Mouse (Mus musculus): ENCODE results near the gene Rab14. TPM values are rescaled to one million over a fixed set of nuclear protein-coding genes. Genes with fewer than 3 reads are reported as not detected.

Gene Rab14
- polyA plus RNA-seq, 1 experiment from 2014 or later: 415 TPM

GRCm38 (mm10) chr2:35208931-35209665 lies 8.2 kb upstream of the Rab14 start:
- ATAC-seq (ENCODE audit: low FRiP score, low TSS enrichment): no peak
- 77% methylated on average over 8 of the region's 8 CpGs for WGBS

GRCm38 (mm10) chr2:35208054-35208453 lies 7.1 kb upstream of the Rab14 start:
- Histone ChIP-seq H3K36me3 (ENCODE audit: control insufficient read depth, insufficient read depth, low read length) (no peaks in the 10 kb centered on the region), H3K4me3 (replicated peaks; ENCODE audit: low read depth, low read length) (no peak overlapping the region), H3K27ac (replicated peaks; ENCODE audit: low read depth, low read length) (no peak overlapping the region), H3K4me1 (ENCODE audit: control insufficient read depth, insufficient read depth, low read length) (no peaks in the 10 kb centered on the region), H3K27me3 (ENCODE audit: control insufficient read depth, insufficient read depth, low read length) (no peaks in the 10 kb centered on the region), H3K4me2 (ENCODE audit: low read length) (no peak overlapping the region), H3K9me3 (ENCODE audit: control insufficient read depth, low read length) (no peaks in the 10 kb centered on the region), H3K9ac (replicated peaks; ENCODE audit: low read length) (no peak overlapping the region)
- ATAC-seq (ENCODE audit: low FRiP score, low TSS enrichment) (no peak), DNase-seq (no peak)
- WGBS: 86% methylated on average over 3 of the region's 3 CpGs

More at GRCm38 (mm10) chr2:35208931-35209665, 8.2 kb upstream of the Rab14 start:
- Histone ChIP-seq H3K4me2 (ENCODE audit: low read length) (no peak overlapping the region), H3K4me1 (ENCODE audit: control insufficient read depth, insufficient read depth, low read length) (no peaks in the 10 kb centered on the region), H3K27ac (replicated peaks; ENCODE audit: low read depth, low read length) (no peak overlapping the region), H3K36me3 (ENCODE audit: control insufficient read depth, insufficient read depth, low read length) (no peaks in the 10 kb centered on the region), H3K9me3 (ENCODE audit: control insufficient read depth, low read length) (no peaks in the 10 kb centered on the region), H3K4me3 (replicated peaks; ENCODE audit: low read depth, low read length) (no peak overlapping the region), H3K9ac (replicated peaks; ENCODE audit: low read length) (no peak overlapping the region), H3K27me3 (ENCODE audit: control insufficient read depth, insufficient read depth, low read length) (no peaks in the 10 kb centered on the region)
- DNase-seq: no peak

GRCm38 (mm10) chr2:35206761-35207160 lies 5.8 kb upstream of the Rab14 start:
- DNase-seq (no peak), ATAC-seq (ENCODE audit: low FRiP score, low TSS enrichment) (no peak)
- H3K4me2 ChIP-seq (ENCODE audit: low read length): no peak overlapping the region
- no peaks in the 10 kb centered on the region for H3K4me1 ChIP-seq (ENCODE audit: control insufficient read depth, insufficient read depth, low read length)
- no peak overlapping the region for H3K27ac ChIP-seq (replicated peaks; ENCODE audit: low read depth, low read length)
- no peaks in the 10 kb centered on the region for H3K36me3 ChIP-seq (ENCODE audit: control insufficient read depth, insufficient read depth, low read length)
- no peaks in the 10 kb centered on the region for H3K27me3 ChIP-seq (ENCODE audit: control insufficient read depth, insufficient read depth, low read length)
- no peak overlapping the region for H3K9ac ChIP-seq (replicated peaks; ENCODE audit: low read length)
- H3K9me3 ChIP-seq (ENCODE audit: control insufficient read depth, low read length): no peaks in the 10 kb centered on the region
- 87% methylated on average over 3 of the region's 3 CpGs for WGBS
- no peak overlapping the region for H3K4me3 ChIP-seq (replicated peaks; ENCODE audit: low read depth, low read length)

- Histone ChIP-seq H3K4me2 (ENCODE audit: low read length) (no peak overlapping the region), H3K27me3 (ENCODE audit: control insufficient read depth, insufficient read depth, low read length) (no peaks in the 10 kb centered on the region), H3K9me3 (ENCODE audit: control insufficient read depth, low read length) (no peaks in the 10 kb centered on the region), H3K36me3 (ENCODE audit: control insufficient read depth, insufficient read depth, low read length) (no peaks in the 10 kb centered on the region), H3K4me3 (replicated peaks; ENCODE audit: low read depth, low read length) (no peak overlapping the region), H3K27ac (replicated peaks; ENCODE audit: low read depth, low read length) (no peak overlapping the region), H3K4me1 (ENCODE audit: control insufficient read depth, insufficient read depth, low read length) (peaks cover 9% of the 10 kb centered on the region), H3K9ac (replicated peaks; ENCODE audit: low read length) (no peak overlapping the region)
- DNase-seq (no peak), ATAC-seq (ENCODE audit: low FRiP score, low TSS enrichment) (no peak)
These were observed 2.8 kb upstream of the Rab14 start for GRCm38 (mm10) chr2:35203729-35204128.

GRCm38 (mm10) chr2:35199971-35200897 lies 686 bp downstream of the Rab14 start:
- no peaks in the 10 kb centered on the region for H3K36me3 ChIP-seq (ENCODE audit: control insufficient read depth, insufficient read depth, low read length)
- peaks cover 20% of the 10 kb centered on the region for H3K4me1 ChIP-seq (ENCODE audit: control insufficient read depth, insufficient read depth, low read length)
- peak; percentile 59 for DNase-seq
- H3K4me3 ChIP-seq (replicated peaks; ENCODE audit: low read depth, low read length): peak overlapping the region; percentile 99
- peak; percentile 76 for ATAC-seq (ENCODE audit: low FRiP score, low TSS enrichment)
- no peaks in the 10 kb centered on the region for H3K9me3 ChIP-seq (ENCODE audit: control insufficient read depth, low read length)
- H3K9ac ChIP-seq (replicated peaks; ENCODE audit: low read length): peak overlapping the region; percentile 99
- under 1% methylated on average over 89 of the region's 90 CpGs for WGBS
- no peaks in the 10 kb centered on the region for H3K27me3 ChIP-seq (ENCODE audit: control insufficient read depth, insufficient read depth, low read length)
- H3K4me2 ChIP-seq (ENCODE audit: low read length): peak overlapping the region; percentile 70
- peak overlapping the region; percentile 98 for H3K27ac ChIP-seq (replicated peaks; ENCODE audit: low read depth, low read length)

GRCm38 (mm10) chr2:35199541-35199940 lies 1.4 kb downstream of the Rab14 start:
- H3K27ac ChIP-seq (replicated peaks; ENCODE audit: low read depth, low read length): peak overlapping the region; percentile 98; the same call in 1 of the 2 replicates
- H3K36me3 ChIP-seq (ENCODE audit: control insufficient read depth, insufficient read depth, low read length): no peaks in the 10 kb centered on the region
- 20% methylated on average over 5 of the region's 5 CpGs for WGBS
- H3K4me1 ChIP-seq (ENCODE audit: control insufficient read depth, insufficient read depth, low read length): peaks cover 20% of the 10 kb centered on the region
- H3K9me3 ChIP-seq (ENCODE audit: control insufficient read depth, low read length): no peaks in the 10 kb centered on the region
- H3K4me2 ChIP-seq (ENCODE audit: low read length): peak overlapping the region; percentile 70
- H3K27me3 ChIP-seq (ENCODE audit: control insufficient read depth, insufficient read depth, low read length): no peaks in the 10 kb centered on the region
- H3K9ac ChIP-seq (replicated peaks; ENCODE audit: low read length): peak overlapping the region; percentile 99
- no peak for ATAC-seq (ENCODE audit: low FRiP score, low TSS enrichment)
- peak; percentile 20 for DNase-seq
- peak overlapping the region; percentile 99 for H3K4me3 ChIP-seq (replicated peaks; ENCODE audit: low read depth, low read length)

DNA sequence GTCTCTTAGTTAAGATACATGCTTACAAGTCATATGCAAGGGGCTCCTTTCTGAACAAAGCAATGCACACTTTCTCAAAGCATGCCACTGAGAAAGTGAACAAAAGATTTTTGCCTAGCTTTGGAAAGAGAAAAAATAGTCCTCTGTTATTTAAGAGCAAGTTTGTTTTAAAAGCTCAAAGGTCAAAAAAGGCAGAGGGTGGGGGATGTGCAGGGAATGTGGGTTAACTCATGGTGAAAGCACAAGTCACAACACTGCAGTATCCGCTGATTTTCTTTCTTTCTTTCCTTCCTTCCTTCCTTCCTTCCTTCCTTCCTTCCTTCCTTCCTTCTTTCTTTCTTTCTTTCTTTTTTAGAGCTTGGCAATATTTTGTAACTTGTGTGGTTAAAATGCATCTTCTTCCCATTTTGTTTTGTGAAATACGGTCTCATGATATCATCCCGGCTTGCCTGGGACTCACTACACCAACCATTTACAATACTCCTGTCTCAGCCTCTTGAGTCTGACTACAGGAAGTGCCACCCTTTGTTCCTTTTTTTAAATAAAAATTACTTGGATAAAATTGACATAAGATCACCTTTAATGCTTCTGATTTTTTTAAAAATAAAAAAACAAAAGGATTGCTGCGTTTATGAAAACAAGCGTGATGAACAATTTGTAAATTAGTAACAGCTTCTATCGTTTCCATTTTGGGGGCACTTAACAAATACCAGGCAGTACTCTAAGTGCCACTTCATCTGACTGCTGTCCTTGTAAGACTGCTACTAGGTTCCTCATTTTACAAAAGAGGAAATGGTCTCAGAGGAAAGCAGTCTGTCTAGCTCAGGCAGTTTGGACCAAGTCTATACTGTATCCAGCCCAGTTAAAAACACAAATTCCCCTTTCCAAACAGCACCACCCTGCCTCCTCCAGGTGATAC lies 5.0 kb downstream of the Rab14 start:
- Histone ChIP-seq H3K4me1 (ENCODE audit: control insufficient read depth, insufficient read depth, low read length) (peaks cover 20% of the 10 kb centered on the region), H3K9me3 (ENCODE audit: control insufficient read depth, low read length) (no peaks in the 10 kb centered on the region), H3K27ac (replicated peaks; ENCODE audit: low read depth, low read length) (no peak overlapping the region), H3K4me2 (ENCODE audit: low read length) (no peak overlapping the region), H3K9ac (replicated peaks; ENCODE audit: low read length) (no peak overlapping the region), H3K36me3 (ENCODE audit: control insufficient read depth, insufficient read depth, low read length) (peaks cover 6% of the 10 kb centered on the region), H3K4me3 (replicated peaks; ENCODE audit: low read depth, low read length) (no peak overlapping the region), H3K27me3 (ENCODE audit: control insufficient read depth, insufficient read depth, low read length) (no peaks in the 10 kb centered on the region)
- ATAC-seq (ENCODE audit: low FRiP score, low TSS enrichment): no peak
- WGBS: 91% methylated on average over 6 of the region's 6 CpGs
- DNase-seq: no peak

DNA sequence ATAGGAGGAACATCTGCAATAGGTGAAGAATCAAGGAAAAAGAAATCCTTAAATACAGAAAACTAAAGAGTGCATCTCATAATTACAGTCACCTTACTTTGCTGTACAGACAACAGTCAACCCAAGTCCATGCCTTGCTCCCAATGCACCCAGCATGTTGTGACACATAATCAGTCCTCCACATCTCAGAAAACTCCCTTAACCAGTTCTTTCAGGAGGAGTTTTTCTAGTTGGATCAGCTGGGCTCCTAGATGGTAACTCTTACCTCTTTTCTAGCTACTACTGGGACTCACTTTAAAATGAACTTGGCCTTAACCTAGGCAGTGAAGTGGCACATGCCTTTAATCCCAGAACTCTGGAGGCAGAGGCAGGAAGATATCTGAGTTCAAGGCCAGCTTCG lies 6.9 kb downstream of the Rab14 start:
- no peak for ATAC-seq (ENCODE audit: low FRiP score, low TSS enrichment)
- Histone ChIP-seq H3K27me3 (ENCODE audit: control insufficient read depth, insufficient read depth, low read length) (no peaks in the 10 kb centered on the region), H3K4me3 (replicated peaks; ENCODE audit: low read depth, low read length) (no peak overlapping the region), H3K9ac (replicated peaks; ENCODE audit: low read length) (no peak overlapping the region), H3K36me3 (ENCODE audit: control insufficient read depth, insufficient read depth, low read length) (peaks cover 23% of the 10 kb centered on the region), H3K4me1 (ENCODE audit: control insufficient read depth, insufficient read depth, low read length) (peaks cover 12% of the 10 kb centered on the region), H3K4me2 (ENCODE audit: low read length) (no peak overlapping the region), H3K9me3 (ENCODE audit: control insufficient read depth, low read length) (no peaks in the 10 kb centered on the region), H3K27ac (replicated peaks; ENCODE audit: low read depth, low read length) (no peak overlapping the region)
- 82% methylated on average over 1 of the region's 1 CpGs for WGBS
- DNase-seq: no peak
